Mouse (Mus musculus) heart, postnatal 4 days (tissue): ENCODE measurements around the gene Prg2. TPM values are rescaled to one million over a fixed set of nuclear protein-coding genes. Genes with fewer than 3 reads are reported as not detected.

ENCODE experiments used
- DNase-seq: peaks from one replicate; pipeline ENCODE4 v3.0.0; 2021
- total RNA-seq, 2 experiments: library from RNA; stranded (reverse); gene quantifications; 2 replicates each; pipeline ENCODE4 v1.2.3; 2021

Gene Prg2
- total RNA-seq, 2 experiments from 2014 or later, result not detected

DNA sequence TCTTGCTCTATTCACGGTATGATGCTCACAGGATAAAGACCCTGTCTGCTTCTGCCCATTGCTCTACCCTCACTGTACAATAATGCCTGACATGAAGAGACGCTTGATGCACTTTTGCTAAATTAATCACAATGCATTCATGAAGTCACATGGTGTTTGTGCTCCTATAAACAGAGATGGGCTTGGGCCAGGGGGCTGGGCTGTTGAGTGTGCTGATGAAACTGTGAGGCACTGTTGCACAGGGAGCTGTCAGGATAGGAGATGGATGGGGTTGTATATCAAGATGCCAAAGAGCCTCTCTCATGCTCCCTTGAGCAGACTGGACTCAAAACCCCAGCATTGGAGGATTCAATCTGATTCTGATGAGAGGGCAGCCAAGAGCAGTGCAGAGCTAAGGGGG, 52.9 kb downstream of the Prg2 start:
- DNase-seq, result no peak

Other genes with a start within 250 kb of the Prg2 start
- under 1 TPM; 0.77 to 0.88 TPM for gene Ypel4, start 246.4 kb upstream of the Prg2 start, total RNA-seq
- 1 to 10 TPM; 8.6 to 9.4 TPM for gene Gm19426, start 236.8 kb upstream of the Prg2 start, total RNA-seq
- 10 to 100 TPM; 27.2 to 30.0 TPM for gene Serping1, start 205.0 kb upstream of the Prg2 start, total RNA-seq
- 10 to 100 TPM; 23.1 to 51.0 TPM for gene Ube2l6, start 181.6 kb upstream of the Prg2 start, total RNA-seq
- gene Smtnl1, start 157.8 kb upstream of the Prg2 start, total RNA-seq, result under 1 TPM; 0.14 TPM
- gene Timm10, start 153.5 kb upstream of the Prg2 start, total RNA-seq, result 100 to 1,000 TPM; 107 to 126 TPM
- 1 to 10 TPM; 2.1 to 2.7 TPM for gene Slc43a1, start 141.6 kb upstream of the Prg2 start, total RNA-seq
- 1 to 10 TPM; 3.2 to 4.1 TPM for gene Rtn4rl2, start 93.8 kb upstream of the Prg2 start, total RNA-seq
- 10 to 100 TPM; 44.1 to 52.6 TPM for gene Slc43a3, start 43.9 kb upstream of the Prg2 start, total RNA-seq
- gene Prg3, start 7.8 kb downstream of the Prg2 start, total RNA-seq, result not detected
- 100 to 1,000 TPM; 106 to 108 TPM for gene Ssrp1, start 56.8 kb downstream of the Prg2 start, total RNA-seq
- gene P2rx3, start 57.0 kb downstream of the Prg2 start, total RNA-seq, result under 1 TPM; 0.14 to 0.24 TPM
- gene Tnks1bp1, start 67.6 kb downstream of the Prg2 start, total RNA-seq, result 10 to 100 TPM; 87.1 to 88.2 TPM
- gene Aplnr, start 155.8 kb downstream of the Prg2 start, total RNA-seq, result 100 to 1,000 TPM in 1 of 2 experiments, 10 to 100 TPM in 1; 85.4 to 109 TPM
- 1 to 10 TPM; 2.1 to 2.7 TPM for gene Lrrc55, start 216.7 kb downstream of the Prg2 start, total RNA-seq